Mouse (Mus musculus) neural tube, embryonic 11.5 days (tissue): ENCODE results near the gene Tmpo. TPM values are rescaled to one million over a fixed set of nuclear protein-coding genes. Genes with fewer than 3 reads are reported as not detected.

Source experiments
- ATAC-seq: fragments of 200-750 bp; cut with Nextera tagmentation; 2 replicates; pipeline ENCODE4 v1.8.0; 2017; ENCODE audit warnings: moderate number of reproducible peaks, mild to moderate bottlenecking, moderate TSS enrichment, moderate library complexity; ENCODE audit not compliant: insufficient read depth, low FRiP score, low TSS enrichment
- DNase-seq: peaks from one replicate; pipeline ENCODE4 v3.0.0-alpha.2; 2015; ENCODE audit warnings: low spot score
- H3K27ac ChIP-seq: fragments of 300-500 bp; sonication (generic); 2 replicates; pipeline ENCODE4 v1.5.1; 2014; ENCODE audit warnings: low read depth, mild to moderate bottlenecking, low read length
- H3K27me3 ChIP-seq: fragments of 300-500 bp; sonication (generic); 2 replicates; pipeline ENCODE4 v1.6.1; 2014; ENCODE audit warnings: mild to moderate bottlenecking, low read length, mixed read lengths; ENCODE audit not compliant: control insufficient read depth, insufficient read depth
- H3K36me3 ChIP-seq: fragments of 300-500 bp; sonication (generic); 2 replicates; pipeline ENCODE4 v1.6.1; 2014; ENCODE audit warnings: mild to moderate bottlenecking, low read length, moderate library complexity, mixed read lengths; ENCODE audit not compliant: control insufficient read depth, insufficient read depth
- H3K4me1 ChIP-seq: fragments of 300-500 bp; sonication (generic); 2 replicates; pipeline ENCODE4 v1.6.1; 2014; ENCODE audit warnings: low read length, mixed read lengths; ENCODE audit not compliant: control insufficient read depth, insufficient read depth
- H3K4me2 ChIP-seq: fragments of 300-500 bp; sonication (generic); 2 replicates; pipeline ENCODE4 v1.6.1; 2014; ENCODE audit warnings: low read depth, mild to moderate bottlenecking, moderate library complexity
- H3K4me3 ChIP-seq: fragments of 300-500 bp; sonication (generic); 2 replicates; pipeline ENCODE4 v1.5.1; 2014; ENCODE audit warnings: low read depth, low read length
- H3K9ac ChIP-seq: fragments of 300-500 bp; sonication (generic); 2 replicates; pipeline ENCODE4 v1.6.1; 2014; ENCODE audit warnings: mild to moderate bottlenecking, low read length
- H3K9me3 ChIP-seq: fragments of 300-500 bp; sonication (generic); 2 replicates; pipeline ENCODE4 v1.6.1; 2016; ENCODE audit warnings: low read length; ENCODE audit not compliant: control insufficient read depth
- WGBS: fragments of 180-500 bp; shearing (Covaris S2); extraction: QIAGEN DNeasy Blood & Tissue Kit; methylation state at CpG from one replicate; pipeline ENCODE4 v1.1.7; 2014; 5-methylcytosine and 5-hydroxymethylcytosine counted together
- polyA plus RNA-seq: library from polyadenylated mRNA; unstranded; fragments of >200 nt; fragmentation: Nextera tagmentation; extraction: Ambion mirVana; gene quantifications from 2 replicates; pipeline ENCODE4 v1.2.1, GENCODE M21; 2014

The Tmpo gene
- polyA plus RNA-seq, 1 experiment from 2014 or later, result 286 TPM

DNA sequence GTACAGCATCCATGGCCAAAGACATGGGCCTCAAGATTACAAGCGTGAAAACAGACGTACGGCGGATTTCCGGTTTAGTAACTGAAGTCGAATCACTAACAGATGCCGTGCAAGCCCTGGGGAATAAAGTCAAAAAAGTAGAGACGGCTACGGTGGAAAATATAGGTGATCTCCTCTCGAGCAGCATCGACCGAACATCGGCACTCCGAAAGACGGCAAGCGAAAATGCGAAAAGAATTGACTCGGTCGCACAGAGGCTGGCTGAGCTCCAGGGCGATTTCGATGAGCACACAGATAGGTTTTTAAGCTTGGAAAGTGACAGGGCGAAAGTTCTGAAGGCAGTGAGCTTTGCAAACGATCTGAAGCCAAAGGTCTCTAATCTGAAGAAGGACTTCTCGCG, 79.2 kb downstream of the Tmpo start:
- no peak overlapping the region for H3K27ac ChIP-seq
- H3K36me3 ChIP-seq, result no peaks in the 10 kb centered on the region; the same call in 1 of the 2 replicates
- DNase-seq (no peak), ATAC-seq (no peak)
- 94% methylated on average over 25 of the region's 25 CpGs for WGBS
- no peaks in the 10 kb centered on the region for H3K4me1 ChIP-seq
- H3K9me3 ChIP-seq, result no peaks in the 10 kb centered on the region
- H3K9ac ChIP-seq, result no peak overlapping the region
- no peak overlapping the region for H3K4me3 ChIP-seq
- no peak overlapping the region for H3K4me2 ChIP-seq
- no peaks in the 10 kb centered on the region for H3K27me3 ChIP-seq

DNA sequence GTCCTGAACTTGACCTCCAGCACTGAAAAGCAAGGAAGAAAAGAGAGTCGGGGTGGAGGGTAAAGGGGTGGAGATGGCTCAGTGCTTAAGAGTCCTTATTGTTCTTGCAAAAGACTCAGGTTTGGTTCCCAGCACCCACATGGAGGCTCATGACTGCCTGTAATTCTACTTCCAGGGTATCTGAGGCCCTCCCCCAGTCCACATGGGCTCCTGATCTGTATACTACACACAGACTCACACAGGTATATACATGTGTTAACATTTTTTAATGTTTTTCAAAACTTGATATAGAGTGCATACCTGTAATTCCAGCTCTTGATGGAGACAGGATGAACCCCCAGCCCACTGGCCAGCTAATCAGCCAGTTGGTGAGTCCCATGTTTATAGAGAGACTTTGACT, 81.0 kb downstream of the Tmpo start:
- DNase-seq, result no peak
- no peaks in the 10 kb centered on the region for H3K4me1 ChIP-seq
- no peak for ATAC-seq

DNA sequence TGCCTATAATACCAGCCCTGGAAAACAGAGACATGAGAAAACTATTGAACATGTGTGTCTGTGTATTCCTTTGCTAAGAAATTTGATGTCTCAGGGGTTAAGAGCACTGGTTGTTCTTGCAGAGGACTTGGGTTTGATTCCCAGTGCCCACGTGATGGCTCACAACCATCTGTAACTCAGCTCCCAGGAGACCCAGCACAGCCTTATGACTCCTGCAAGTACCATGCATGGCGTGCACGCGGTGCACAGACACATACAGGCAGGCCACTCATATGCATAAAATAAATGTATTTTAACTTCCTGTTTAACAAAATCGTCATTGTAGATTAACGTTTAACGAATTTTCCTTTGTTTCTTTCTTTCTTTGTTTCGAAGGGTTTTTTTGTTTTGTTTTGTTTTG, 83.1 kb downstream of the Tmpo start:
- ATAC-seq, result no peak
- DNase-seq, result no peak
- Histone ChIP-seq H3K36me3 (no peaks in the 10 kb centered on the region; the same call in 1 of the 2 replicates), H3K9ac (no peak overlapping the region), H3K9me3 (no peaks in the 10 kb centered on the region), H3K4me3 (no peak overlapping the region), H3K4me1 (no peaks in the 10 kb centered on the region), H3K4me2 (no peak overlapping the region), H3K27ac (no peak overlapping the region), H3K27me3 (no peaks in the 10 kb centered on the region)
- WGBS, result 93% methylated on average over 8 of the region's 8 CpGs

More for the DNA sequence above, 81.0 kb downstream of the Tmpo start:
- H3K9ac ChIP-seq, result no peak overlapping the region
- no peak overlapping the region for H3K27ac ChIP-seq
- no peaks in the 10 kb centered on the region; the same call in 1 of the 2 replicates for H3K36me3 ChIP-seq
- no peak overlapping the region for H3K4me3 ChIP-seq
- H3K27me3 ChIP-seq, result no peaks in the 10 kb centered on the region
- H3K4me2 ChIP-seq, result no peak overlapping the region
- WGBS, result 96% methylated on average over 1 of the region's 1 CpGs
- H3K9me3 ChIP-seq, result no peaks in the 10 kb centered on the region

Other genes starting within 250 kb of the Tmpo start
- gene Apaf1, start 98.5 kb downstream of the Tmpo start, polyA plus RNA-seq, result 27.4 and 28.1 TPM in 2 replicates
- gene Ikbip, start 98.4 kb downstream of the Tmpo start, polyA plus RNA-seq, result 22.4 and 26.2 TPM in 2 replicates
- gene Slc25a3, start 57.3 kb downstream of the Tmpo start, polyA plus RNA-seq, result 434 and 443 TPM in 2 replicates